Mouse (Mus musculus) retina, embryonic 14.5 days (tissue): ENCODE measurements around the gene AU040320.

Experiments used
- DNase-seq: peaks from one replicate; pipeline ENCODE4 v3.0.0-alpha.2; 2015; ENCODE audit warnings: low spot score

Gene AU040320

DNA sequence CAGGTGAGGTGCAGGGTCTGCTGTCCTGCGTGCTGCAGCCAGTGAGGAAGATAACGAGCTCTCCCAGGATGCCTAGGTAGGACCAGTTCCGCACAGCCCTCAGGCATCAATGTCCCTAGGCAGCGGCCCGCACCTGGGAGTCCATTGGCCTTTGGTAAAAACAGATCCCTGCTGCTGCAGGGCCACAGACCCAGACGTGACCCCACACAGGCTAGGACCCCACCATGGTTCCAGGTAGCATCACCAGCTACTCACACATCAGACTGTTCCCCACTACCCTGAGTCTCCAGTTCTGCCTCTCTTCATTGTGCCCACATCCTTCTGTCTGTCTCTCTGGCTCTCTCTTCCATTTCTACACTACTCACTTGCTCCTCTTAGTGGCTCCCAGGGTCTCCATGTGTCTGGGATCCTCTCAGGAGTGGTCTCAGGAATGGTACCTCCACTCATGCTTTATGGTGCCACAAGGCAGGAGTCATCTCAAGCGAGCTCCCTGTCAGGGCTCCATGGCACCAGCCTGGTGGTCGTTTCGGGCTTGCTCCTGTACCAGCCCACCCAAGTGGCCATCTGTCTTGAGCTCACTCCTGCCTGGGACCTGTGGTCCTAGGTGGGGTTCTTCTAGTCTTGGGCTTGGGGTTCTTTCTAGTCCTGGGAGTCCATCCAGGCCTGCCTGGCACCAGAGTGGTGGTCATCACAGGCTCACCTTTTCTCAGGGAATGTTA lies 107.1 kb downstream of the AU040320 start:
- DNase-seq: no peak

DNA sequence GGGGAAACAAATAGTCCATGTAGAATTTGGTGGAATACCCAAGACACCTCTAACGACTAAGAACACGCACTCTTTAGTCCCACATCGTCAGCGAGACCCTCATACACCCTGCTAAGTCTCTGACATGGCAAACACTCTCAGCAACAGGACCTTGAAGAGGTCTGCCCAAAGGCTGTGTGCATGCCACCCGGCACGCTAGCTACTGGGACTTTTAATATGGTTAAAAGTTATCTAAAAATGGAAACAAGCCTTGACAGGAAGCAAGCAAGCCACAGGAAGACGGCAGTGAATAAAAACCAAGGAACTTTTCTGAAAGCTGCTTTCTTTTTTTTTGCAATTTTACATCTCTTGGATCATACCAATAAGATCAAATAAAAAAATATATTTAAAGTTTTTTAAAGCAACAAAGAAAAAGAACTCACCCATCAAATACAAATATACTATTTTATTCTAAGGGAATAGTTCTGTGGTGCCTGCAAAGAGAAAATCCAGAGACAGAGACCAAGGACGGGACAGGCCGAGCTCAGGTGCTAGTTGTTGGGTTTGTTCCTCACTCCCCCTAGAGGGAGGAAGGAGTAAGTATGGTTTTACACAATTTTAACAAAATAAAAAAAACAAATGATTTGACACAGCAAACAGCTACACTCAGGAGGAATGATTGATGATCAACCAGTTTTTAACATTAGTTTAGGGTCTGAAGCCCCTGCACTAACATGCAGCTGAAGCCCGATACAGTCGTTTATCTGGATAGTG lies 108.3 kb downstream of the AU040320 start:
- DNase-seq: peak; percentile 32

DNA sequence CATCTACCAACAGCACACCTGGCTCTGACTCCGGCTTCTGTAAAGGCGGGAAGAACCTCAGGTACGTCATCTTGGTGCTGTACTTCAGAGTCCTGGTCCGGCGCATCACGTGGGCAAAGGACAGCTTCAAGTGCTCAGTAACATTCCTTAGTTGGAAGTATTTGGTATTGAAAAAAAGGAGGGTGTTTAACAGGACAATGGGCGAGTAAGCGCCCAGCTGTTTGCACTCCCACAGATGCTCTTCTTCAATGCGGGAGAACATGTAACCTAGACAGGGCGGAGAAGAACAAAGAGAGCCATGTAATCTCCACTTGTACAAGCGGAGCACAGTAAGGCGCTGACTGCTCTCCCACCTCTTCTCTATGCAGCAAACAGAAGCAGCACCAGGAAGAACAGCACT lies 115.4 kb downstream of the AU040320 start:
- no peak for DNase-seq

DNA sequence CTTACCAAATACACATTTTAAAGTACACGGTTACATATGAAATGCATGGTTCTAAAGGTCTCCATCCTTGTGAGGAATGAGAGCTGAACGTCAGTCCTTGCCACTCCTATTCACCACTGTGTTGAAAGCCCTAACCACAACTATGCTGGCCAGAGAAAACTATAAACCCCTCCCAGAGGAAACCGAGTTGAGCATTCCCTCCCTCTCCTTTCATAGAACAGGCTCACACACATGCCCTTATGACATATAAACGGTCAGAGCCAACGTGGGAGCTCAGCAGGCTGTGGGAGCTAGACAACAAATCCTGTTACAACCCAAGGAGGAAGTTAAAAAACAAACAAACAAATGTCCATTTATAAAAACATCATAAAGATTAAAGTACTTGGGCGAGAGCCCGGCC lies 119.4 kb downstream of the AU040320 start:
- no peak for DNase-seq

DNA sequence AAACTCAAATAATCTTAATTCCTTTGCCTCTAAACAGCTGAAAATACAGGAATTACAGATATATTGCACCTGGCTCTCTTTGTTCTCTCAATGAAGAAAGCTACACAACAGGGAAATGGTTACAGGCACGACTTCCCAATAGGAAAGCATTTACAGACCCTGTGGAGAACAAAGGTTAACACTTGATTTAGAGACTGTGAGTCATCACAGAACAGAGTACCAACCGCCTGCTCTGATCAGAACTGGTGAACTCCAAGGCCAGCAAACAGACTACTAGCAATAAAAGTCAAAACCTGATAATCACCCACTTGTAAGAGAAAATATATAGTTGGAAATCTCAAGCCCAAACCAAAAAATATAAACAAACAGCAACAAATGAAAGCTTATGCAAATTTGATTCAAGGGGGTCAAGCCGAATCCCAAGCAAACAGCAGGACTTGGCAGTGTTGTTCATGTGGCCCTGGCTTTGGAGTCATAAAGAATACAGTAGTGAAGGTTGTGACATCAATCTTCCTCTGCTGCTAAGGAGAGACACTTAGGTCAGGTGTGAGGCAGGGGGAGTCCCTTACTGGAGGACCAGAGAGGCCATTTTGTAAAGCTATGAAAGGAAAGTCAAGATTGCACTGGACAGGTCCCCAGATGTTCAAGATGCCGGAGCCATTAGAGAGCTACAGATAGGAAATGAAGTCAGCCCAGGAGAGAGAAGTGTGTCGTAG lies 126.4 kb downstream of the AU040320 start:
- DNase-seq: no peak

DNA sequence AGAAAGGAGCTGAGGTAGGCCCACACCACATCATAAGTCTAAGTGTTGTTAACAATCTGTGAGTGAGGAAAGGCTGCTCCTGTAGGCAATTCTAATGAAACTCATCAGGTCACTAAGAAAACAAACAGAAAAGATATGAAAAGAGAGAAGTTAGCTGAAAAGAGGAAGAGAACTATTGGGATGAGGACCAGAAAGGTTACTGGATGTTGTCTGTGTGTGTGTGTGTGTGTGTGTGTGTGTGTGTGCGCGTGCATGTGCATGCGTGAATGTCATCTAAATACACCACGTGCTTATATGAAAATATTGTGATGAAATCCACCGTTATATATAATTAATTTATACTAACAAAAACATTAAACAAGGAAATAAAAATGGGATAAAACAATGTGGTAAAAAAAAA lies 130.3 kb downstream of the AU040320 start:
- no peak for DNase-seq

DNA sequence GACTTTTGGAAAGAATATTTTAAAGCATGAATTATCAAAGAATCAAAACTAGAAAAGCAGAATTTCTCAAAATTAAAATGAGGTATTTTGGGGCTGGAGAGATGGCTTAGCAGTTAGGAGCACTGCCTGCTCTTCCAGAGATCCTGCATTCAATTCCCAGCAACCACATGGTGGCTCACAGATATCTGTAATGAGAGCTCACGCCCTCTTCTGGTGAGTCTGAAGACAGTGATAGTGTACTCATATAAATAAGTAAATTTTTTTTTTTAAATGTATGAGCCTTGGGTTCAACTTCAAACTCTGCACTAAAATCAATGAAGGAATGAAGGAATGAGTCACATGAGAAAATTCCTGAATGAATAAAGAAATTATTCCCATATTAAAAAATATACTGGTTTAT lies 132.6 kb downstream of the AU040320 start:
- DNase-seq: peak; percentile 35

DNA sequence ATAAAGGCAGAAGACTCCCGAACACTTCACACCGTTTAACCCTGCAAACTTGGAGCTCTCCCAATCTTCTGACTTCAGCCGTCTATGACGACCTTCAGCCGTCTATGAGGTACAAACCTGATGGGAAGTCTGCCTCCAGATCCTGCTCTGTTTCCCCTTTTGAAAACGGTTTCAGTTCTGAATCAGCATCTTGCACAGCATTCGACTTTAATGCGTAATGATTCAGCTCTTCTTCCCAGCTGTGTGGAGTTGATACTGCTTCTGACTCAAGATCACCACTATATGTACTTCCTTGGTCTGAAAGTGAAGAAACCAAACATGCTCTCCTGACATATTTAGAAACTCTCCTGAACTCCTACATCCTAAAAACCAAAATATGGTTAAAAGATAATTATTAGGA lies 136.5 kb downstream of the AU040320 start:
- DNase-seq: no peak
